Comparison of ENCODE assay signal across 10 mouse cellular contexts in genomic region chr3:41198216-41198976, GRCm38 (mm10).
DNase-seq lines count a peak whose midpoint lies in the region; ATAC-seq and TF ChIP-seq lines count a peak whose summit lies in the region.
"Had no signal": no experiment of that assay in that cellular context is flagged by ENCODE, and none has a peak within 500 bp of the region (broad histone marks: within the 10 kb centered on the region; RNA-seq: fewer than 3 reads in every experiment).

No protein-coding gene starts in this region.

- H3K4me2 ChIP-seq in neural tube, embryonic 13.5 days = no peak overlapping the region
- no peak overlapping the region for H3K4me2 ChIP-seq in heart, postnatal 0 days (ENCODE audit: low read depth, low read length)
- no peak overlapping the region for H3K4me2 ChIP-seq in intestine, embryonic 16.5 days (ENCODE audit: low read depth, low read length)
- H3K4me2 ChIP-seq: stomach, embryonic 15.5 days had no signal

- peak; percentile 28; the same call in 1 of the 2 replicates for TF ChIP-seq EP300 in heart, postnatal 0 days (IDR thresholded peaks at IDR 0.05; ENCODE audit: low read depth)

- no peak overlapping the region for H3K4me3 ChIP-seq in neural tube, embryonic 13.5 days
- no peak overlapping the region for H3K4me3 ChIP-seq in heart, postnatal 0 days (ENCODE audit: low read depth, low read length)
- no peak overlapping the region for H3K4me3 ChIP-seq in intestine, embryonic 16.5 days (ENCODE audit: low read length)
- H3K4me3 ChIP-seq: erythroblast, embryonic 14.5 days; stomach, embryonic 15.5 days had no signal

- DNase-seq in neural tube, embryonic 10.5 days (ENCODE audit: extremely low spot score, low spot score) = no peak
- peak; percentile 67 to 80 for DNase-seq in cerebellum, postnatal 25 days
- peak; percentile 73 for DNase-seq in heart, postnatal 0 days (ENCODE audit: low spot score)
- no peak for DNase-seq in retina, postnatal 1 day
- DNase-seq in thymus, adult 18-20 months = no peak
- no peak for DNase-seq in gastrocnemius, postnatal 10 days

- H3K9ac ChIP-seq in neural tube, embryonic 13.5 days = no peak overlapping the region
- H3K9ac ChIP-seq in heart, postnatal 0 days (replicated peaks; ENCODE audit: low read depth, low read length) = no peak overlapping the region
- no peak overlapping the region for H3K9ac ChIP-seq in intestine, embryonic 16.5 days (ENCODE audit: low read depth, low read length)
- H3K9ac ChIP-seq: stomach, embryonic 15.5 days had no signal

- no peaks in the 10 kb centered on the region for H3K9me3 ChIP-seq in neural tube, embryonic 13.5 days
- H3K9me3 ChIP-seq in heart, postnatal 0 days (replicated peaks; ENCODE audit: control insufficient read depth, low read length) = no peaks in the 10 kb centered on the region
- H3K9me3 ChIP-seq in intestine, embryonic 16.5 days (ENCODE audit: control insufficient read depth, low read length) = no peaks in the 10 kb centered on the region
- H3K9me3 ChIP-seq: stomach, embryonic 15.5 days had no signal

- peak; percentile 44; the same call in 1 of the 2 replicates for ATAC-seq in neural tube, embryonic 13.5 days (ENCODE audit: low read depth)
- peak; percentile 72 for ATAC-seq in heart, postnatal 0 days (ENCODE audit: insufficient read depth, low read depth)
- no peak for ATAC-seq in intestine, embryonic 16.5 days

- H3K36me3 ChIP-seq in neural tube, embryonic 13.5 days = no peaks in the 10 kb centered on the region
- H3K36me3 ChIP-seq in heart, postnatal 0 days (replicated peaks; ENCODE audit: control insufficient read depth, insufficient read depth, low read length) = no peaks in the 10 kb centered on the region
- no peaks in the 10 kb centered on the region for H3K36me3 ChIP-seq in intestine, embryonic 16.5 days (ENCODE audit: control insufficient read depth, insufficient read depth, low read length)
- H3K36me3 ChIP-seq: stomach, embryonic 15.5 days had no signal

- TF ChIP-seq CTCF in heart, postnatal 0 days (IDR thresholded peaks at IDR 0.05; ENCODE audit: low read depth) = no peak

- H3K27ac ChIP-seq in neural tube, embryonic 13.5 days (replicated peaks) = no peak overlapping the region
- H3K27ac ChIP-seq in heart, postnatal 0 days (ENCODE audit: low read depth) = peak overlapping the region; percentile 68
- H3K27ac ChIP-seq in intestine, embryonic 16.5 days (ENCODE audit: low read length) = no peak overlapping the region
- H3K27ac ChIP-seq: stomach, embryonic 15.5 days had no signal

- no peaks in the 10 kb centered on the region for H3K27me3 ChIP-seq in neural tube, embryonic 13.5 days
- H3K27me3 ChIP-seq in heart, postnatal 0 days (ENCODE audit: control insufficient read depth, insufficient read depth, low read length) = no peaks in the 10 kb centered on the region
- no peaks in the 10 kb centered on the region for H3K27me3 ChIP-seq in intestine, embryonic 16.5 days (replicated peaks; ENCODE audit: control insufficient read depth, insufficient read depth, low read length)
- H3K27me3 ChIP-seq: stomach, embryonic 15.5 days had no signal

- 80% methylated on average over 15 of the region's 15 CpGs for WGBS in neural tube, embryonic 13.5 days
- 54% methylated on average over 15 of the region's 15 CpGs for whole genome bisulfite sequencing in heart, postnatal 0 days
- 80% methylated on average over 15 of the region's 15 CpGs for WGBS in intestine, embryonic 16.5 days

- H3K4me1 ChIP-seq in neural tube, embryonic 13.5 days (replicated peaks) = peaks cover 14% of the 10 kb centered on the region
- peaks cover 22% of the 10 kb centered on the region for H3K4me1 ChIP-seq in heart, postnatal 0 days (ENCODE audit: control insufficient read depth, insufficient read depth)
- H3K4me1 ChIP-seq in intestine, embryonic 16.5 days (ENCODE audit: control insufficient read depth, insufficient read depth, low read length) = no peaks in the 10 kb centered on the region

Comparison
In these comparisons a context has a peak if more than half of its experiments do, and no peak if none do; other contexts are left out.
1. DNase-seq: peak in cerebellum, postnatal 25 days (2 of 2) and heart, postnatal 0 days (single experiment); none in neural tube, embryonic 10.5 days (single experiment), retina, postnatal 1 day (single experiment), thymus, adult 18-20 months (0 of 2) and gastrocnemius, postnatal 10 days (single experiment).